Mouse (Mus musculus) small intestine, adult 2 months (tissue): ENCODE results near the gene Mccc2. TPM values are rescaled to one million over a fixed set of nuclear protein-coding genes. Genes with fewer than 3 reads are reported as not detected.

Experiments used
- H3K27ac ChIP-seq: fragments of 200-500 bp; 2 replicates; pipeline ENCODE4 v1.5.1; 2012; ENCODE audit warnings: low read depth, low read length, control low read depth, inconsistent platforms; ENCODE audit not compliant: insufficient read depth
- H3K27me3 ChIP-seq: fragments of 200-500 bp; 2 replicates; pipeline ENCODE4 v1.6.1; 2012; ENCODE audit warnings: mild to moderate bottlenecking, moderate library complexity, low read length, inconsistent platforms; ENCODE audit not compliant: control insufficient read depth, insufficient read depth
- H3K36me3 ChIP-seq: fragments of 200-500 bp; 2 replicates; pipeline ENCODE4 v1.6.1; 2012; ENCODE audit warnings: mild to moderate bottlenecking, low read length, control low read depth, inconsistent platforms; ENCODE audit not compliant: control insufficient read depth, insufficient read depth
- H3K4me1 ChIP-seq: fragments of 200-500 bp; 2 replicates; pipeline ENCODE4 v1.6.1; 2012; ENCODE audit warnings: low read length, inconsistent platforms, mixed read lengths; ENCODE audit not compliant: control insufficient read depth, insufficient read depth, insufficient read length
- H3K4me3 ChIP-seq: fragments of 200-500 bp; 2 replicates; pipeline ENCODE4 v1.5.1; 2012; ENCODE audit warnings: low read depth, mild to moderate bottlenecking, control low read depth, inconsistent platforms, low read length, moderate library complexity
- CTCF ChIP-seq: fragments of 200-500 bp; IDR thresholded peaks from 2 replicates; pipeline ENCODE4 v1.5.1; 2012; ENCODE audit warnings: low read depth, mild to moderate bottlenecking, control low read depth, inconsistent platforms, low read length, moderate library complexity, mixed read lengths; ENCODE audit not compliant: insufficient replicate concordance, insufficient read length; ENCODE audit errors: extremely low read depth
- POLR2A ChIP-seq: fragments of 200-500 bp; IDR thresholded peaks from 2 replicates; pipeline ENCODE4 v1.6.1; 2012; ENCODE audit warnings: low read depth, mild to moderate bottlenecking, control low read depth, inconsistent platforms, low read length, moderate library complexity
- WGBS: fragments of 180-500 bp; shearing (Covaris S2); methylation state at CpG from one replicate; pipeline ENCODE4 v1.1.7; 2018; 5-methylcytosine and 5-hydroxymethylcytosine counted together
- polyA plus RNA-seq: library from polyadenylated mRNA; depleted of rRNA; stranded (reverse); fragments of >200 nt; gene quantifications from 2 replicates; pipeline ENCODE4 v1.2.3, GENCODE M21; 2012; rRNA removed

Gene Mccc2
- polyA plus RNA-seq, 1 experiment = 7.5 TPM

DNA sequence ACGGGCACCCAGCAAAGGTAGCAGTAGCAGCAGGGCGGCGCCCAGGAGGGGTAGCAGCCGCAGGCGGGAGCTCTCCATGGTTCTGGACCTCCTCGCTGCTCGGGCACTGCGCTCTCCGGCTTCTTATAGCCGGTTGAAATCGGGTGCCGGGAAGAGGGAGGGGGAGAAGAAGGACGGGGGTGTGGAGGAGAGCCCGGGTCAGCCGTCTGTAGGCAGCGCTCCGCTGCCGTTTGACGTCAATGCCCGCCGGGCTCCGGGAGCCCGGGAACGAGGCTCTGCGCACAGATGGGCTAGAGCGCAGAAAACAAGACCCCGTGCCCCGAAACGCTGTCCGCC lies 114.9 kb downstream of the Mccc2 start:
- Histone ChIP-seq H3K27me3 (peaks cover 14% of the 10 kb centered on the region), H3K36me3 (no peaks in the 10 kb centered on the region), H3K4me3 (no peak overlapping the region), H3K4me1 (no peaks in the 10 kb centered on the region), H3K27ac (no peak overlapping the region)
- 9% methylated on average over 30 of the region's 30 CpGs for WGBS
- TF ChIP-seq CTCF (no peak), POLR2A (no peak)

- Histone ChIP-seq H3K27me3 (peaks cover 14% of the 10 kb centered on the region), H3K36me3 (no peaks in the 10 kb centered on the region), H3K27ac (no peak overlapping the region), H3K4me3 (no peak overlapping the region), H3K4me1 (no peaks in the 10 kb centered on the region)
- TF ChIP-seq POLR2A = no peak
- TF ChIP-seq CTCF = no peak
- WGBS = 9% methylated on average over 38 of the region's 38 CpGs
Observed at GRCm38 (mm10) chr13:99899670-99900556, 115.5 kb downstream of the Mccc2 start.

GRCm38 (mm10) chr13:99898816-99899215 lies 116.6 kb downstream of the Mccc2 start:
- no peaks in the 10 kb centered on the region for H3K36me3 ChIP-seq
- no peak overlapping the region for H3K4me3 ChIP-seq
- no peaks in the 10 kb centered on the region for H3K4me1 ChIP-seq
- H3K27me3 ChIP-seq = peaks cover 14% of the 10 kb centered on the region
- 43% methylated on average over 14 of the region's 14 CpGs for WGBS
- H3K27ac ChIP-seq = no peak overlapping the region
- TF ChIP-seq POLR2A (no peak), CTCF (no peak)

Other genes with a start within 250 kb of the Mccc2 start
- gene Cartpt, start 114.5 kb downstream of the Mccc2 start, polyA plus RNA-seq = 2.6 and 3.5 TPM in 2 replicates
- 0.50 and 1.0 TPM in 2 replicates for gene Bdp1, start 88.4 kb upstream of the Mccc2 start, polyA plus RNA-seq
- gene Serf1, start 92.4 kb upstream of the Mccc2 start, polyA plus RNA-seq = 1.1 and 3.9 TPM in 2 replicates
- 3.1 and 8.2 TPM in 2 replicates for gene Smn1, start 109.2 kb upstream of the Mccc2 start, polyA plus RNA-seq
- 3.9 and 12.0 TPM in 2 replicates for gene Naip2, start 186.5 kb upstream of the Mccc2 start, polyA plus RNA-seq
- gene Naip5, start 230.7 kb upstream of the Mccc2 start, polyA plus RNA-seq = 4.8 and 38.1 TPM in 2 replicates